Mouse (Mus musculus): ENCODE data around the gene Fam71f2.

- TF ChIP-seq CTCF (IDR thresholded peaks at IDR 0.05; ENCODE audit: low read depth), result no peak
- no peak for TF ChIP-seq EP300 (optimal IDR thresholded peaks at IDR 0.05)
Observed at GRCm38 (mm10) chr6:29305462-29305861, 26.1 kb downstream of the Fam71f2 start.
